Mouse (Mus musculus) C2C12 (cell line): ENCODE data around the gene Suco.

Experiments used
- CTCF ChIP-seq: IDR thresholded peaks from one replicate; pipeline ENCODE4 v1.5.1; 2011; ENCODE audit not compliant: control insufficient read depth, insufficient read depth, insufficient read length
- MYOD1 ChIP-seq: IDR thresholded peaks from one replicate; pipeline ENCODE4 v1.6.1; 2011; ENCODE audit warnings: low read depth; ENCODE audit not compliant: control insufficient read depth, insufficient read length
- MYOG ChIP-seq: IDR thresholded peaks from one replicate; pipeline ENCODE4 v1.6.1; 2011; ENCODE audit not compliant: control insufficient read depth, insufficient read length; ENCODE audit errors: extremely low read depth

GRCm38 (mm10) chr1:161876553-161877447, at the start of gene Suco:
- no peak for TF ChIP-seq CTCF
- no peak for TF ChIP-seq MYOD1
- no peak for TF ChIP-seq MYOG
